Mouse (Mus musculus): Measurements from ENCODE around the gene Ocrl.

Gene Ocrl

GRCm38 (mm10) chrX:47992606-47993005 lies 80.4 kb downstream of the Ocrl start:
- Histone ChIP-seq H3K27me3 (ENCODE audit: insufficient read depth, low read length) (peaks cover 4% of the 10 kb centered on the region; the same call in 1 of the 2 replicates), H3K4me1 (replicated peaks; ENCODE audit: low read depth, low read length) (0 out of 2 replicates have a peak, but pooled peaks cover 6% of the 10 kb centered on the region), H3K9me3 (ENCODE audit: low read length) (no peaks in the 10 kb centered on the region), H3K36me3 (ENCODE audit: insufficient read depth, low read length) (no peaks in the 10 kb centered on the region), H3K4me3 (replicated peaks; ENCODE audit: low read length) (no peak overlapping the region)
- TF ChIP-seq POU5F1 (IDR thresholded peaks at IDR 0.05; ENCODE audit: borderline replicate concordance, low read length) (no peak), CTCF (conservative IDR thresholded peaks at IDR 0.05; ENCODE audit: low read length) (peak; percentile 49), NANOG (IDR thresholded peaks at IDR 0.05; ENCODE audit: borderline replicate concordance, low read length) (no peak)

DNA sequence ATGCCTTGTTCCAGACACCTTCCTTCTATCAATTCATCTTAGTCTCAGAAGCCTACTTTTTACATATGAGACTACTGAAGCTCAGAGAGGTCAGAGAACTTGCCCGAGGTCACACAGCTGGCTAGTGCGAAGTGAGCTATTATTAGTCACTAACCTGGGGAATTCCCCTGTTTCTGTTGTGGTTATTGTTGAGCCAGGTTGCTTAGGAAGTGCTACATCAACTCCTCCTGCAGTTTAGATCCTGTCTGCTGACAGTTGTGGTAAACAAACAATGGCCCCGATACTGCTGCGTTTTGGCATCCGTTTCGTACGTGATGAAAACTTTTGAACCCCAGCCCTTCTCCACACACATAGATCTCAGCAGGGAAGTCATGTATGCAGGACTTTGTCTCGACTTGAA lies 86.2 kb downstream of the Ocrl start:
- no peaks in the 10 kb centered on the region for H3K9me3 ChIP-seq (ENCODE audit: low read length)
- H3K4me3 ChIP-seq (replicated peaks; ENCODE audit: low read length), result no peak overlapping the region
- 0 out of 2 replicates have a peak, but pooled peaks cover 6% of the 10 kb centered on the region for H3K4me1 ChIP-seq (replicated peaks; ENCODE audit: low read depth, low read length)
- no peaks in the 10 kb centered on the region for H3K36me3 ChIP-seq (ENCODE audit: insufficient read depth, low read length)
- no peaks in the 10 kb centered on the region for H3K27me3 ChIP-seq (ENCODE audit: insufficient read depth, low read length)
- TF ChIP-seq POU5F1 (IDR thresholded peaks at IDR 0.05; ENCODE audit: borderline replicate concordance, low read length) (no peak), CTCF (conservative IDR thresholded peaks at IDR 0.05; ENCODE audit: low read length) (no peak), NANOG (IDR thresholded peaks at IDR 0.05; ENCODE audit: borderline replicate concordance, low read length) (no peak)

- H3K4me3 ChIP-seq (replicated peaks; ENCODE audit: low read length), result no peak overlapping the region
- TF ChIP-seq POU5F1 (IDR thresholded peaks at IDR 0.05; ENCODE audit: borderline replicate concordance, low read length), result no peak
- TF ChIP-seq CTCF (conservative IDR thresholded peaks at IDR 0.05; ENCODE audit: low read length), result no peak
- no peak for TF ChIP-seq NANOG (IDR thresholded peaks at IDR 0.05; ENCODE audit: borderline replicate concordance, low read length)
- H3K4me1 ChIP-seq (replicated peaks; ENCODE audit: low read depth, low read length), result no peaks in the 10 kb centered on the region
- no peaks in the 10 kb centered on the region for H3K9me3 ChIP-seq (ENCODE audit: low read length)
- H3K27me3 ChIP-seq (ENCODE audit: insufficient read depth, low read length), result no peaks in the 10 kb centered on the region
- no peaks in the 10 kb centered on the region for H3K36me3 ChIP-seq (ENCODE audit: insufficient read depth, low read length)
These were observed 89.0 kb downstream of the Ocrl start for GRCm38 (mm10) chrX:48001151-48001550.

- TF ChIP-seq POU5F1 (IDR thresholded peaks at IDR 0.05; ENCODE audit: borderline replicate concordance, low read length), result no peak
- no peak for TF ChIP-seq CTCF (conservative IDR thresholded peaks at IDR 0.05; ENCODE audit: low read length)
- no peak for TF ChIP-seq NANOG (IDR thresholded peaks at IDR 0.05; ENCODE audit: borderline replicate concordance, low read length)
- H3K4me3 ChIP-seq (replicated peaks; ENCODE audit: low read length), result no peak overlapping the region
- no peaks in the 10 kb centered on the region for H3K4me1 ChIP-seq (replicated peaks; ENCODE audit: low read depth, low read length)
- H3K27me3 ChIP-seq (ENCODE audit: insufficient read depth, low read length), result no peaks in the 10 kb centered on the region
- H3K36me3 ChIP-seq (ENCODE audit: insufficient read depth, low read length), result no peaks in the 10 kb centered on the region
- no peaks in the 10 kb centered on the region for H3K9me3 ChIP-seq (ENCODE audit: low read length)
These were observed 92.6 kb downstream of the Ocrl start for GRCm38 (mm10) chrX:48004786-48005185.

DNA sequence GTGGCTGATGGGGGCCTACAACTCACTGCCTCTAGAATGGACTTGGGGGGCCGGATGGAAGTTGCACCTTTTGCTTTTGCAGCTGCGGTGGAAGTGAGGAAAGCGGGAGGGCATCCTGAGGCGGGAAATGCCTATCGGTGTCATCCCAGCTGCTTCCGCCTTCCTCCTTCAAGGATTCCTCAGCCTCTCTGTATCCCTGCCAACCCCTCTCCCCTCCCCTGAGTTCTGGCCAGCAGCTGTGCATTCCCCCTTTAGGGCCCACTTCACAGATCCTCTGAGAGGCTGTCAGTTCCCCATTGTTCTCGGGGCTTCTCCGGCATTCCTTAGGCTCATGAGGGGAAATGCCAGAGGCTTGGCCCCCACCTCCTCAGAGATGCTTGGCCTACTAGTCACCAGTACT lies 93.9 kb downstream of the Ocrl start:
- H3K36me3 ChIP-seq (ENCODE audit: insufficient read depth, low read length), result no peaks in the 10 kb centered on the region

GRCm38 (mm10) chrX:48011656-48012055 lies 99.5 kb downstream of the Ocrl start:
- TF ChIP-seq POU5F1 (IDR thresholded peaks at IDR 0.05; ENCODE audit: borderline replicate concordance, low read length) (no peak), NANOG (IDR thresholded peaks at IDR 0.05; ENCODE audit: borderline replicate concordance, low read length) (no peak), CTCF (conservative IDR thresholded peaks at IDR 0.05; ENCODE audit: low read length) (no peak)
- Histone ChIP-seq H3K4me3 (replicated peaks; ENCODE audit: low read length) (no peak overlapping the region), H3K36me3 (ENCODE audit: insufficient read depth, low read length) (no peaks in the 10 kb centered on the region), H3K27me3 (ENCODE audit: insufficient read depth, low read length) (no peaks in the 10 kb centered on the region), H3K9me3 (ENCODE audit: low read length) (no peaks in the 10 kb centered on the region), H3K4me1 (replicated peaks; ENCODE audit: low read depth, low read length) (no peaks in the 10 kb centered on the region)

More for the DNA sequence above, 93.9 kb downstream of the Ocrl start:
- H3K9me3 ChIP-seq (ENCODE audit: low read length), result no peaks in the 10 kb centered on the region
- H3K4me1 ChIP-seq (replicated peaks; ENCODE audit: low read depth, low read length), result no peaks in the 10 kb centered on the region
- TF ChIP-seq CTCF (conservative IDR thresholded peaks at IDR 0.05; ENCODE audit: low read length) (no peak), NANOG (IDR thresholded peaks at IDR 0.05; ENCODE audit: borderline replicate concordance, low read length) (no peak), POU5F1 (IDR thresholded peaks at IDR 0.05; ENCODE audit: borderline replicate concordance, low read length) (no peak)
- no peaks in the 10 kb centered on the region for H3K27me3 ChIP-seq (ENCODE audit: insufficient read depth, low read length)
- no peak overlapping the region for H3K4me3 ChIP-seq (replicated peaks; ENCODE audit: low read length)
